Mouse (Mus musculus) stomach, postnatal 0 days (tissue): ENCODE data around the gene Bach2.

Experiments used
- CTCF ChIP-seq: IDR thresholded peaks from 2 replicates; pipeline ENCODE4 v1.5.1; 2016; ENCODE audit warnings: antibody characterized with exemption, low read depth, mild to moderate bottlenecking, moderate library complexity
- EP300 ChIP-seq: optimal IDR thresholded peaks from 2 replicates; pipeline ENCODE3; 2016; ENCODE audit warnings: antibody characterized with exemption

DNA sequence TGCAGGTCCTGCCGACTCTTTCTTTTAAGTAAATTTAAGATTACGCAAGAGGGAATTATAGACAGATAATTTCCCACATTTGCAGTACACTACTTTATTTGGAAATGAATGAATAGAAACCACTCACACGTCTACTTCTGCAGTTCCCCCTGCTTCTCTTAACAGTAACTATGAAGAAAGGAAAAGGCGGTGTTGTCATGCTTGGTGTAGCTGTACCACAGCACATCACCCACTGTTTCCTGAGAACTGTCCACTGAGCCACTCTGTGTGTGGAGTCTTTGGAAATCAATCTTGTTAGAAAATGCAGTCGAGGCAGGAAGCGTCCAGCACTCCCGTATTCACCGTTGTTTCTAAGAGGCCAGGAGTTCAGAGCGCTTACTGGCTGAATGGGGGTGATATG, 174.9 kb downstream of the Bach2 start:
- TF ChIP-seq CTCF (no peak), EP300 (no peak)
